In genomic region chr7:73125864-73126263, GRCm38 (mm10) we compare ENCODE assay signal across 20 mouse cellular contexts.
DNase-seq lines count a peak whose midpoint lies in the region; ATAC-seq and TF ChIP-seq lines count a peak whose summit lies in the region.
"Had no signal": no experiment of that assay in that cellular context is flagged by ENCODE, and none has a peak within 500 bp of the region (broad histone marks: within the 10 kb centered on the region; RNA-seq: fewer than 3 reads in every experiment).

No protein-coding gene starts in this region.

- no peak for TF ChIP-seq EP300 in lung, postnatal 0 days (IDR thresholded peaks at IDR 0.05)
- no peak for TF ChIP-seq EP300 in stomach, postnatal 0 days (optimal IDR thresholded peaks at IDR 0.05)

- H3K27ac ChIP-seq in hindbrain, embryonic 10.5 days, result 0 out of 2 replicates have a peak overlapping the region, but pooled peaks have one; percentile 1
- H3K27ac ChIP-seq in hindbrain, postnatal 0 days, result no peak overlapping the region
- no peak overlapping the region for H3K27ac ChIP-seq in lung, postnatal 0 days (ENCODE audit: low read length)
- no peak overlapping the region for H3K27ac ChIP-seq in embryonic facial prominence, embryonic 15.5 days (replicated peaks)
- no peak overlapping the region for H3K27ac ChIP-seq in stomach, postnatal 0 days (replicated peaks)
- H3K27ac ChIP-seq: forebrain, embryonic 10.5 days; hindbrain, embryonic 12.5 days; kidney, postnatal 0 days; liver, embryonic 13.5 days; neural tube, embryonic 13.5 days had no signal

- TF ChIP-seq POLR2A in lung, adult 2 months (IDR thresholded peaks at IDR 0.05; ENCODE audit: borderline replicate concordance, extremely low read depth, low read depth, low read length), result no peak

- H3K4me1 ChIP-seq in hindbrain, embryonic 10.5 days (replicated peaks), result peaks cover 28% of the 10 kb centered on the region
- H3K4me1 ChIP-seq in hindbrain, postnatal 0 days (ENCODE audit: insufficient read depth, low read length), result 0 out of 2 replicates have a peak, but pooled peaks cover 4% of the 10 kb centered on the region
- H3K4me1 ChIP-seq in lung, postnatal 0 days (ENCODE audit: insufficient read depth, low read depth, low read length), result no peaks in the 10 kb centered on the region
- no peaks in the 10 kb centered on the region for H3K4me1 ChIP-seq in lung, adult 2 months (ENCODE audit: control insufficient read depth, insufficient read depth, low read length)
- H3K4me1 ChIP-seq in embryonic facial prominence, embryonic 15.5 days, result peaks cover 13% of the 10 kb centered on the region
- no peaks in the 10 kb centered on the region for H3K4me1 ChIP-seq in stomach, postnatal 0 days (replicated peaks; ENCODE audit: control insufficient read depth, insufficient read depth)
- H3K4me1 ChIP-seq: liver, embryonic 13.5 days had no signal

- no peaks in the 10 kb centered on the region for H3K9me3 ChIP-seq in hindbrain, embryonic 10.5 days
- no peaks in the 10 kb centered on the region for H3K9me3 ChIP-seq in hindbrain, postnatal 0 days (ENCODE audit: low read length)
- no peaks in the 10 kb centered on the region for H3K9me3 ChIP-seq in lung, postnatal 0 days (ENCODE audit: low read length)
- H3K9me3 ChIP-seq in embryonic facial prominence, embryonic 15.5 days (replicated peaks), result no peaks in the 10 kb centered on the region
- no peaks in the 10 kb centered on the region for H3K9me3 ChIP-seq in stomach, postnatal 0 days (ENCODE audit: control insufficient read depth, low read length)
- H3K9me3 ChIP-seq: forebrain, embryonic 10.5 days; hindbrain, embryonic 12.5 days; neural tube, embryonic 13.5 days had no signal

- DNase-seq in hindbrain, embryonic 10.5 days (ENCODE audit: low spot score), result no peak
- no peak for DNase-seq in hindbrain, postnatal 0 days (ENCODE audit: low spot score)
- peak; percentile 5 for DNase-seq in lung, postnatal 0 days (ENCODE audit: low spot score)
- DNase-seq in lung, adult 2 months, result no peak
- DNase-seq in stomach, postnatal 0 days (ENCODE audit: low spot score), result peak; percentile 27
- DNase-seq in urinary bladder, postnatal 4 days (ENCODE audit: low spot score in 2 of 2), result no peak
- no peak for DNase-seq in yolk sac, embryonic 10.5 days (ENCODE audit: low spot score)
- DNase-seq: adrenal gland, postnatal 25 days; cerebellum, adult 2 months; gastrocnemius, postnatal 25 days; layer of hippocampus, adult 9-11 months; liver, embryonic 13.5 days; right cerebral cortex, postnatal 25 days; thymus, postnatal 4 days had no signal

- no peak overlapping the region for H3K4me2 ChIP-seq in hindbrain, postnatal 0 days (ENCODE audit: low read depth, low read length)
- H3K4me2 ChIP-seq in lung, postnatal 0 days (replicated peaks; ENCODE audit: low read depth, low read length), result no peak overlapping the region
- H3K4me2 ChIP-seq in embryonic facial prominence, embryonic 15.5 days (replicated peaks), result peak overlapping the region; percentile 13; the same call in 1 of the 2 replicates
- H3K4me2 ChIP-seq in stomach, postnatal 0 days (replicated peaks; ENCODE audit: low read depth), result no peak overlapping the region
- H3K4me2 ChIP-seq: hindbrain, embryonic 12.5 days; liver, embryonic 13.5 days; neural tube, embryonic 13.5 days had no signal

- WGBS in hindbrain, embryonic 10.5 days, result 17% methylated on average over 11 of the region's 11 CpGs
- 18% methylated on average over 11 of the region's 11 CpGs for WGBS in hindbrain, postnatal 0 days
- WGBS in lung, postnatal 0 days, result 14% methylated on average over 11 of the region's 11 CpGs
- WGBS in lung, adult 2 months, result 26% methylated on average over 11 of the region's 11 CpGs
- 2% methylated on average over 11 of the region's 11 CpGs for WGBS in embryonic facial prominence, embryonic 15.5 days
- WGBS in stomach, postnatal 0 days, result 12% methylated on average over 11 of the region's 11 CpGs

- no peak overlapping the region for H3K9ac ChIP-seq in hindbrain, postnatal 0 days (replicated peaks; ENCODE audit: low read length)
- H3K9ac ChIP-seq in lung, postnatal 0 days (replicated peaks; ENCODE audit: low read depth), result no peak overlapping the region
- no peak overlapping the region for H3K9ac ChIP-seq in embryonic facial prominence, embryonic 15.5 days
- no peak overlapping the region for H3K9ac ChIP-seq in stomach, postnatal 0 days (ENCODE audit: low read length)
- H3K9ac ChIP-seq: hindbrain, embryonic 12.5 days; liver, embryonic 13.5 days; neural tube, embryonic 13.5 days had no signal

- peaks cover 10% of the 10 kb centered on the region; the same call in 1 of the 2 replicates for H3K27me3 ChIP-seq in hindbrain, embryonic 10.5 days (ENCODE audit: insufficient read depth, poor library complexity, severe bottlenecking)
- H3K27me3 ChIP-seq in hindbrain, postnatal 0 days (ENCODE audit: insufficient read depth, low read length), result no peaks in the 10 kb centered on the region
- H3K27me3 ChIP-seq in lung, postnatal 0 days (replicated peaks; ENCODE audit: insufficient read depth, low read length), result no peaks in the 10 kb centered on the region
- H3K27me3 ChIP-seq in embryonic facial prominence, embryonic 15.5 days, result no peaks in the 10 kb centered on the region
- H3K27me3 ChIP-seq in stomach, postnatal 0 days (ENCODE audit: control insufficient read depth, insufficient read depth, low read length), result no peaks in the 10 kb centered on the region
- H3K27me3 ChIP-seq: hindbrain, embryonic 12.5 days; liver, embryonic 13.5 days; neural tube, embryonic 13.5 days had no signal

- no peak for ATAC-seq in hindbrain, postnatal 0 days
- ATAC-seq in lung, postnatal 0 days, result no peak
- 0 out of 2 replicates have a peak, but pooled peaks have one; percentile 29 for ATAC-seq in embryonic facial prominence, embryonic 15.5 days (ENCODE audit: insufficient number of reproducible peaks, low FRiP score, low TSS enrichment, low read depth)
- ATAC-seq in stomach, postnatal 0 days (ENCODE audit: low FRiP score, low TSS enrichment), result no peak
- ATAC-seq: Patski had no signal

- no peaks in the 10 kb centered on the region for H3K36me3 ChIP-seq in hindbrain, embryonic 10.5 days
- H3K36me3 ChIP-seq in hindbrain, postnatal 0 days (ENCODE audit: insufficient read depth, low read length), result no peaks in the 10 kb centered on the region
- H3K36me3 ChIP-seq in lung, postnatal 0 days (ENCODE audit: insufficient read depth, low read length), result no peaks in the 10 kb centered on the region
- no peaks in the 10 kb centered on the region for H3K36me3 ChIP-seq in embryonic facial prominence, embryonic 15.5 days
- H3K36me3 ChIP-seq in stomach, postnatal 0 days (ENCODE audit: control insufficient read depth, insufficient read depth, low read length), result no peaks in the 10 kb centered on the region
- H3K36me3 ChIP-seq: forebrain, embryonic 10.5 days; hindbrain, embryonic 12.5 days; liver, embryonic 13.5 days; neural tube, embryonic 13.5 days had no signal

- TF ChIP-seq CTCF in hindbrain, postnatal 0 days (IDR thresholded peaks at IDR 0.05; ENCODE audit: low read depth), result no peak
- TF ChIP-seq CTCF in lung, postnatal 0 days (IDR thresholded peaks at IDR 0.05), result no peak
- TF ChIP-seq CTCF in lung, adult 2 months (IDR thresholded peaks at IDR 0.05; ENCODE audit: insufficient read depth, low read length), result no peak
- no peak for TF ChIP-seq CTCF in stomach, postnatal 0 days (IDR thresholded peaks at IDR 0.05; ENCODE audit: low read depth)

- H3K4me3 ChIP-seq in hindbrain, embryonic 10.5 days, result no peak overlapping the region
- no peak overlapping the region for H3K4me3 ChIP-seq in hindbrain, postnatal 0 days (ENCODE audit: low read length)
- no peak overlapping the region for H3K4me3 ChIP-seq in lung, postnatal 0 days (ENCODE audit: low read depth, low read length)
- no peak overlapping the region for H3K4me3 ChIP-seq in lung, adult 2 months (replicated peaks; ENCODE audit: extremely low read depth, low read depth, low read length)
- H3K4me3 ChIP-seq in embryonic facial prominence, embryonic 15.5 days (replicated peaks), result no peak overlapping the region
- no peak overlapping the region for H3K4me3 ChIP-seq in stomach, postnatal 0 days (ENCODE audit: low read depth, low read length)
- H3K4me3 ChIP-seq: forebrain, embryonic 10.5 days; hindbrain, embryonic 12.5 days; liver, embryonic 13.5 days; neural tube, embryonic 13.5 days had no signal

Comparison
In these comparisons a context has a peak if more than half of its experiments do, and no peak if none do; other contexts are left out.
1. DNase-seq: peak in lung, postnatal 0 days (single experiment) and stomach, postnatal 0 days (single experiment); none in hindbrain, embryonic 10.5 days (single experiment), hindbrain, postnatal 0 days (single experiment), lung, adult 2 months (single experiment), urinary bladder, postnatal 4 days (0 of 2) and yolk sac, embryonic 10.5 days (single experiment).